Mouse (Mus musculus): Measurements from ENCODE around the gene Arhgap24.

GRCm38 (mm10) chr5:102697784-102698183 lies 216.6 kb downstream of the Arhgap24 start:
- TF ChIP-seq CTCF (IDR thresholded peaks at IDR 0.05; ENCODE audit: low read depth, low read length) (no peak), POLR2A (IDR thresholded peaks at IDR 0.05; ENCODE audit: extremely low read depth, insufficient read depth, low read length) (no peak)
